Mouse (Mus musculus): Measurements from ENCODE around the gene Ipo13. TPM values are rescaled to one million over a fixed set of nuclear protein-coding genes. Genes with fewer than 3 reads are reported as not detected.

Gene Ipo13
- total RNA-seq, 2 experiments from 2014 or later, result 267 to 281 TPM

GRCm38 (mm10) chr4:117912685-117913273, 2.0 kb downstream of the Ipo13 start:
- TF ChIP-seq CTCF (IDR thresholded peaks at IDR 0.05), result no peak
- Histone ChIP-seq H3K4me3 (peak overlapping the region; percentile 95), H3K27ac (peak overlapping the region; percentile 98)
- no peak for DNase-seq
- intact Hi-C loops (cut with DNase I), result loop anchor here (1.0 kb wide), 1 partner anchor 238 kb away; no protein-coding TSS in a partner anchor

DNA sequence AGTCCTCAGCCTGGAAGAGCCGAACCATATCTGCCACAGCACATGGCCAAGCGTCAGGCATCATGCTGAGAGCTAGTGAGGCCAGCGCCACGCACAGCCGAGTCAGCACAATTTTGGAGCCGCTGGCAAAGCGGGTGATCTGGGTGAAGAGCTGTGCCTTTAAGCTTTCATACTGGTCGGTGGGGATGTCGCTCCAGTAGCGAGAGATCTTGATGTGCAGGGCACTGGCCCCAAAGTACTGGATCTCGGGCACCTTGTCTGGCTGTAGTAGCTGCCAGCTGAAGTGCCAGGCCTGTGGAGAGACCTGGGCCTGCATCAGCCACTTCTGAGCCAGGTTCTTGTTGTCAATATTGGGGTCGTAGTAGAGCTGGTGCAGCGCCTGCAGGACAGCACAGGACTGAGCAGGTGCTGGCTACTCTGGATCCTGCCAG, 2.7 kb downstream of the Ipo13 start:
- intact Hi-C loops (cut with DNase I), result no loop called here
- Histone ChIP-seq H3K27ac (peak overlapping the region; percentile 98), H3K4me3 (peak overlapping the region; percentile 95)
- TF ChIP-seq CTCF (IDR thresholded peaks at IDR 0.05), result no peak
- DNase-seq, result peak; percentile 63

DNA sequence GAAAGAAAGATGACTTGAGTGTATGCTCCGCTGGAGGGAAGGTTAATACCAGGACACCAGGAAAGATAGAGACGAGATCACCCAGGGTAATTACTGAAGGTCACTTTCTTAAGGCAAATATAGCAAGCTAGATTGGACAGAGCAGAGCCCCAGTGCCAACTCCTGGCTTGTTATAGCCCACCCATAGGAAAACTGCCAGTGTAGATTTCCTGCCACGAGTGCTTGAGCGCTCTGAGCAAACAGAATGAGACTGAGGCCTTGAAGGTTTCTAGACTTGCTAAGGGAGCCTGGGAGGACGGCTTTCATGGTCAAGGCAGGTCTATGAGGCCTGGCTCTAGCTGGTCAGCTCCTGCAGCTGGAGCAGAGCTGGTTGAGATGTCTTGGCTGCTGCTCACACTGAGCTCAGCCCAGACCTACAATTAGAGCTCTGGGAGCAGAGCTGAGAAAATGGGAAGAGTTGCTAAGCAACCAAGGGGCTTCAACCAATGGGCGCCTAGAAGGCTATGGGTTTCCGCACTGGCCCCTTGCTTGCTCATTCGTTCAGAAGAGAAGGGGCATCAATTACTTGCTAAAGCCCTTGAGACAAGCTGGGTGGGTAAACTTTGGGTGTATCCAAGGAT, 5.9 kb downstream of the Ipo13 start:
- TF ChIP-seq CTCF (IDR thresholded peaks at IDR 0.05), result no peak
- peak; percentile 43 for DNase-seq
- intact Hi-C loops (cut with DNase I), result no loop called here
- Histone ChIP-seq H3K4me3 (peak overlapping the region; percentile 95), H3K27ac (peak overlapping the region; percentile 98)

GRCm38 (mm10) chr4:117906196-117906595, 8.6 kb downstream of the Ipo13 start:
- DNase-seq, result peak; percentile 85
- Histone ChIP-seq H3K27ac (peak overlapping the region; percentile 82), H3K4me3 (peak overlapping the region; percentile 13; the same call in 1 of the 2 replicates)
- intact Hi-C loops (cut with DNase I), result no loop called here
- no peak for TF ChIP-seq CTCF (IDR thresholded peaks at IDR 0.05)

GRCm38 (mm10) chr4:117904761-117905160, 10.0 kb downstream of the Ipo13 start:
- no peak for TF ChIP-seq CTCF (IDR thresholded peaks at IDR 0.05)
- intact Hi-C loops (cut with DNase I), result no loop called here
- H3K27ac ChIP-seq, result peak overlapping the region; percentile 82
- peak overlapping the region; percentile 11; the same call in 1 of the 2 replicates for H3K4me3 ChIP-seq
- peak; percentile 41 for DNase-seq

DNA sequence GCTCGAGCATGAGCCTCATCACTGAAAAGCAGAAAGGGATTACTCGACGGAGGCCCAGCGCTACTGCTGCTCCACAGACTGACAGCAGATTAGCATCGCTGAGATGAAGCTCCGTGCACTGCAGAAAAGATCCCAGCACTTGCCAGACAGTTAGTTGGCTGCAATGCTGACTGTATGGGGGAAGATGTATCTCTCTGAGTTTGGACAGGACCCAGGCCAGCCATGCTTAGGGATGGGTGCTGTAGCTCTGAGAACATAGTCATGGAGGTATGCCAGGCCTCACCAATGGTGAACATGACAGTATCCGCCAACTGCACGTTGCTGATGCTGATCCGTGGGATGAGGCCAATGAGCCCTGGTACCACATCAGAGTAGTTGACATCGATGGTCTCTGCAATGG, 10.7 kb downstream of the Ipo13 start:
- TF ChIP-seq CTCF (IDR thresholded peaks at IDR 0.05), result no peak
- 0 out of 2 replicates have a peak overlapping the region, but pooled peaks have one; percentile 82 for H3K27ac ChIP-seq
- intact Hi-C loops (cut with DNase I), result no loop called here
- H3K4me3 ChIP-seq, result no peak overlapping the region
- DNase-seq, result no peak

GRCm38 (mm10) chr4:117898111-117898510, 16.7 kb downstream of the Ipo13 start:
- intact Hi-C loops (cut with DNase I), result no loop called here
- Histone ChIP-seq H3K27ac (no peak overlapping the region), H3K4me3 (no peak overlapping the region)
- DNase-seq, result no peak
- TF ChIP-seq CTCF (IDR thresholded peaks at IDR 0.05), result no peak

DNA sequence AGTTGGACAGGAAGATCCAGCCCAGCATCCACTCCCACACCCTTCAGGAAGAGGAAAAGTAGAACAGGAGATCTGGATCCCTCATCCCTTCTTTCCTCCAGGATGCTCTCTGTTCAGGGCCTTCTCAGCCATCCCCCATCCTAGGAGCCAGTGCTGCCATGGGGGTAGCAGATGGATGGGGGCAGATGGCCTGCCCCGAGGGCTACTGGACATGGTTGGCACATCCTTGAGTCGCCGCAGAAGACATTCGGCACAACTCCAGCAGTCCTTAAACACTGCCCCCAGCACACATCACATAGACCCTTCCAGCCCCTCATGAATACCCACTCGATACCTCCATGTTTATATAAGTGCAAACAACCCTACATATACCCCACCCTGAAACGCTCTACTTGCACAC, 18.8 kb downstream of the Ipo13 start:
- Histone ChIP-seq H3K27ac (no peak overlapping the region), H3K4me3 (no peak overlapping the region)
- no peak for DNase-seq
- TF ChIP-seq CTCF (IDR thresholded peaks at IDR 0.05), result no peak
- intact Hi-C loops (cut with DNase I), result no loop called here

GRCm38 (mm10) chr4:117895339-117895738, 19.5 kb downstream of the Ipo13 start:
- no peak for DNase-seq
- no peak for TF ChIP-seq CTCF (IDR thresholded peaks at IDR 0.05)
- H3K4me3 ChIP-seq, result no peak overlapping the region
- no peak overlapping the region for H3K27ac ChIP-seq
- intact Hi-C loops (cut with DNase I), result no loop called here

DNA sequence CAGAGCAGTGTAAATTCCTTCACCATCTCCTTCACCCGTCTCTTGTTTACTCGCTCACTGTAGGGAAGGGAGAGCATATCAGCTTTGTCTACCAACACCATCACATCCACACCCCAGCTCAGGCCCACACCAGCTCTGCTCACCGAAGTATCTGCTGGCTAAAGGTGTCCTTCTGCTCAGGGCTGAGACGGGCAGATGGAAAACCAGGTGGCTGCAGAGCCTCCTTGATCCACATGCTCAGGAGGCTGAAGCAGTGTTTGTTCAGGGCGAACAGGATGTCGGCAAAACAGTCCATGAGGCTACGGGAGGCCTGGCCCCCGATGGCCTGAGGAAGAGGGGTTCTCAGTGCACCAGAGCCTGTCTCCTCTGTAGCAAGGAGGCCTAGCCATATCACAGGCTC, 20.2 kb downstream of the Ipo13 start:
- no peak overlapping the region for H3K4me3 ChIP-seq
- no peak for DNase-seq
- intact Hi-C loops (cut with DNase I), result no loop called here
- H3K27ac ChIP-seq, result no peak overlapping the region
- TF ChIP-seq CTCF (IDR thresholded peaks at IDR 0.05), result no peak

GRCm38 (mm10) chr4:117893376-117893775, 21.4 kb downstream of the Ipo13 start:
- no peak overlapping the region for H3K4me3 ChIP-seq
- DNase-seq, result peak; percentile 62
- H3K27ac ChIP-seq, result no peak overlapping the region
- intact Hi-C loops (cut with DNase I), result no loop called here
- TF ChIP-seq CTCF (IDR thresholded peaks at IDR 0.05), result no peak

DNA sequence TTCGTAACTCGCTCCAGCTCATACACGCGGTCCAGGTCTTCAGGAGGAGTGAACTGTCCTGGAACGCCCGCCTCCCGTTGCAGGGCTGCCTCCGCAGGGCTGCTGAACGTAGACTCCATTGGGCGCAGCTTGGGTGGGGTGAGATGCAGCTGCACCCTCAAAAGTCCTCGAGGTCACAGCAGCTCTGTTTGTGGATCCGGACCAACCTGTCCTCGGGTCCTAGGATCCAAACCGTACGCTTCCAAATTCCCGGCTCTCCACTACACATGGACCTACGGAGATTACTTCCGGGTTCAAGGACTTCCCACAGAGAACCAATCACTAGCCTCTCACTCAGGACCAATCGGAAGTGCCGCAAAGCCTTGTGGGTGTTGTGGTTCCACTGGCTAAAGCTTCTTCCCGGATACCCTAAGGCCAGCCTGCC, 23.0 kb downstream of the Ipo13 start, which contains the start of gene Dph2:
TSS of gene Dph2 (minus strand) at position 295 of the 424 bp plus-strand sequence.
- DNase-seq, result peak; percentile 86
- peak within 1 kb of the TSS; percentile 79 for H3K27ac ChIP-seq
- no peak for TF ChIP-seq CTCF (IDR thresholded peaks at IDR 0.05)
- intact Hi-C loops (cut with DNase I), result no loop called here
- H3K4me3 ChIP-seq, result peak within 1 kb of the TSS; percentile 93

- Histone ChIP-seq H3K27ac (no peak overlapping the region), H3K4me3 (no peak overlapping the region; the same call in 1 of the 2 replicates)
- intact Hi-C loops (cut with DNase I), result no loop called here
- no peak for TF ChIP-seq CTCF (IDR thresholded peaks at IDR 0.05)
- no peak for DNase-seq
These were observed 24.0 kb downstream of the Ipo13 start for GRCm38 (mm10) chr4:117890750-117891149.

Data from gastrocnemius, adult 2 months (tissue).